Mouse (Mus musculus) forebrain, embryonic 11.5 days (tissue): ENCODE measurements around the gene Taar3. TPM values are rescaled to one million over a fixed set of nuclear protein-coding genes. Genes with fewer than 3 reads are reported as not detected.

ENCODE experiments used
- ATAC-seq: fragments of 200-750 bp; cut with Nextera tagmentation; replicated peaks from 2 replicates; pipeline ENCODE4 v1.8.0; 2017; ENCODE audit warnings: moderate TSS enrichment; ENCODE audit not compliant: low FRiP score
- DNase-seq: peaks from one replicate; pipeline ENCODE4 v3.0.0-alpha.2; 2017; ENCODE audit warnings: low spot score
- H3K27ac ChIP-seq: fragments of 300-500 bp; sonication (generic); 2 replicates; pipeline ENCODE4 v1.5.1; 2014; ENCODE audit warnings: low read depth, low read length
- H3K27me3 ChIP-seq: fragments of 300-500 bp; sonication (generic); 2 replicates; pipeline ENCODE4 v1.6.1; 2014; ENCODE audit warnings: mild to moderate bottlenecking, low read length, mixed read lengths; ENCODE audit not compliant: control insufficient read depth, insufficient read depth
- H3K36me3 ChIP-seq: fragments of 300-500 bp; sonication (generic); 2 replicates; pipeline ENCODE4 v1.6.1; 2014; ENCODE audit warnings: mild to moderate bottlenecking, low read length, moderate library complexity, mixed read lengths; ENCODE audit not compliant: control insufficient read depth, insufficient read depth
- H3K4me1 ChIP-seq: fragments of 300-500 bp; sonication (generic); replicated peaks from 2 replicates; pipeline ENCODE4 v1.6.1; 2014; ENCODE audit warnings: low read length, mixed read lengths; ENCODE audit not compliant: control insufficient read depth, insufficient read depth
- H3K4me2 ChIP-seq: fragments of 300-500 bp; sonication (generic); 2 replicates; pipeline ENCODE4 v1.6.1; 2014; ENCODE audit warnings: low read depth, mild to moderate bottlenecking, low read length, moderate library complexity, mixed read lengths; ENCODE audit not compliant: severe bottlenecking
- H3K4me3 ChIP-seq: fragments of 300-500 bp; sonication (generic); 2 replicates; pipeline ENCODE4 v1.5.1; 2014; ENCODE audit warnings: low read depth, low read length
- H3K9ac ChIP-seq: fragments of 300-500 bp; sonication (generic); 2 replicates; pipeline ENCODE4 v1.6.1; 2014; ENCODE audit warnings: low read length
- H3K9me3 ChIP-seq: fragments of 300-500 bp; sonication (generic); 2 replicates; pipeline ENCODE4 v1.6.1; 2016; ENCODE audit warnings: low read length, mixed read lengths; ENCODE audit not compliant: control insufficient read depth
- WGBS: fragments of 180-500 bp; shearing (Covaris S2); extraction: QIAGEN DNeasy Blood & Tissue Kit; methylation state at CpG from one replicate; pipeline ENCODE4 v1.1.7; 2014; 5-methylcytosine and 5-hydroxymethylcytosine counted together
- polyA plus RNA-seq: library from polyadenylated mRNA; unstranded; fragments of >200 nt; fragmentation: Nextera tagmentation; extraction: Ambion mirVana; gene quantifications from 2 replicates; pipeline ENCODE4 v1.2.1, GENCODE M21; 2014

The Taar3 gene
- polyA plus RNA-seq, 1 experiment from 2014 or later, result not detected

GRCm38 (mm10) chr10:23978901-23979705, 29.7 kb downstream of the Taar3 start:
- WGBS, result 43% methylated on average over 16 of the region's 16 CpGs
- H3K4me2 ChIP-seq, result no peak overlapping the region
- no peaks in the 10 kb centered on the region for H3K27me3 ChIP-seq
- H3K27ac ChIP-seq, result no peak overlapping the region
- H3K9ac ChIP-seq, result no peak overlapping the region
- DNase-seq, result peak; percentile 81
- no peak overlapping the region for H3K4me3 ChIP-seq
- no peaks in the 10 kb centered on the region for H3K9me3 ChIP-seq
- no peaks in the 10 kb centered on the region for H3K4me1 ChIP-seq
- ATAC-seq, result peak; percentile 76
- no peaks in the 10 kb centered on the region for H3K36me3 ChIP-seq

GRCm38 (mm10) chr10:23985546-23985945, 36.2 kb downstream of the Taar3 start, which contains the start of gene Taar6:
TSS of gene Taar6 (minus strand) at chr10:23985646.
- Histone ChIP-seq H3K4me1 (no peaks in the 10 kb centered on the region), H3K9me3 (no peaks in the 10 kb centered on the region), H3K27me3 (no peaks in the 10 kb centered on the region), H3K9ac (no peak within 1 kb of the TSS), H3K27ac (no peak within 1 kb of the TSS), H3K36me3 (no peaks in the 10 kb centered on the region), H3K4me2 (no peak within 1 kb of the TSS), H3K4me3 (no peak within 1 kb of the TSS)
- 75% methylated on average over 8 of the region's 8 CpGs for WGBS
- no peak for ATAC-seq
- no peak for DNase-seq

- H3K27ac ChIP-seq, result no peak overlapping the region
- no peak overlapping the region for H3K4me2 ChIP-seq
- 82% methylated on average over 5 of the region's 5 CpGs for WGBS
- ATAC-seq (no peak), DNase-seq (no peak)
- no peaks in the 10 kb centered on the region for H3K27me3 ChIP-seq
- no peaks in the 10 kb centered on the region for H3K9me3 ChIP-seq
- H3K4me3 ChIP-seq, result no peak overlapping the region
- H3K4me1 ChIP-seq, result no peaks in the 10 kb centered on the region
- no peaks in the 10 kb centered on the region for H3K36me3 ChIP-seq
- no peak overlapping the region for H3K9ac ChIP-seq
These were observed 37.1 kb downstream of the Taar3 start for GRCm38 (mm10) chr10:23986419-23986818.

- H3K4me1 ChIP-seq, result no peaks in the 10 kb centered on the region
- DNase-seq (no peak), ATAC-seq (no peak)
- H3K9me3 ChIP-seq, result no peaks in the 10 kb centered on the region
- 90% methylated on average over 3 of the region's 3 CpGs for WGBS
- H3K27me3 ChIP-seq, result no peaks in the 10 kb centered on the region
- H3K36me3 ChIP-seq, result no peaks in the 10 kb centered on the region
- no peak within 1 kb of the TSS for H3K4me2 ChIP-seq
- no peak within 1 kb of the TSS for H3K4me3 ChIP-seq
- no peak within 1 kb of the TSS for H3K27ac ChIP-seq
- no peak within 1 kb of the TSS for H3K9ac ChIP-seq
These were observed 44.0 kb downstream of the Taar3 start, which contains the start of gene Taar7a for GRCm38 (mm10) chr10:23993381-23993780. TSS of gene Taar7a (minus strand) at chr10:23993481.

- no peaks in the 10 kb centered on the region for H3K36me3 ChIP-seq
- no peak within 1 kb of the TSS for H3K4me2 ChIP-seq
- H3K27ac ChIP-seq, result no peak within 1 kb of the TSS
- DNase-seq (no peak), ATAC-seq (no peak)
- H3K27me3 ChIP-seq, result no peaks in the 10 kb centered on the region
- no peak within 1 kb of the TSS for H3K4me3 ChIP-seq
- 93% methylated on average over 1 of the region's 1 CpGs for WGBS
- H3K4me1 ChIP-seq, result no peaks in the 10 kb centered on the region
- no peaks in the 10 kb centered on the region for H3K9me3 ChIP-seq
- no peak within 1 kb of the TSS for H3K9ac ChIP-seq
These were observed 50.3 kb downstream of the Taar3 start, which contains the start of gene Taar7b for GRCm38 (mm10) chr10:23999639-24000038. TSS of gene Taar7b (plus strand) at chr10:23999939.

Other genes with a start within 250 kb of the Taar3 start
- 130 and 155 TPM in 2 replicates for gene Rps12, start 162.3 kb upstream of the Taar3 start, polyA plus RNA-seq
- gene Slc18b1, start 152.6 kb upstream of the Taar3 start, polyA plus RNA-seq, result 15.9 and 20.9 TPM in 2 replicates
- gene Vnn3, start 98.1 kb upstream of the Taar3 start, polyA plus RNA-seq, result not detected in 2 replicates
- 1.5 and 3.7 TPM in 2 replicates for gene Vnn1, start 54.9 kb upstream of the Taar3 start, polyA plus RNA-seq
- not detected in 2 replicates for gene Taar1, start 29.2 kb upstream of the Taar3 start, polyA plus RNA-seq
- gene Taar2, start 11.0 kb upstream of the Taar3 start, polyA plus RNA-seq, result not detected in 2 replicates
- not detected in 2 replicates for gene Taar4, start 10.9 kb downstream of the Taar3 start, polyA plus RNA-seq
- gene Taar5, start 21.1 kb downstream of the Taar3 start, polyA plus RNA-seq, result not detected in 2 replicates
- gene Taar6, start 36.1 kb downstream of the Taar3 start, polyA plus RNA-seq, result not detected in 2 replicates
- not detected in 2 replicates for gene Taar7a, start 43.9 kb downstream of the Taar3 start, polyA plus RNA-seq
- not detected in 2 replicates for gene Taar7b, start 50.4 kb downstream of the Taar3 start, polyA plus RNA-seq
- not detected in 2 replicates for gene Taar7d, start 77.7 kb downstream of the Taar3 start, polyA plus RNA-seq
- not detected in 2 replicates for gene Taar7e, start 88.1 kb downstream of the Taar3 start, polyA plus RNA-seq
- not detected in 2 replicates for gene Taar7f, start 100.0 kb downstream of the Taar3 start, polyA plus RNA-seq
- not detected in 2 replicates for gene Taar8a, start 126.9 kb downstream of the Taar3 start, polyA plus RNA-seq
- gene Taar8b, start 142.7 kb downstream of the Taar3 start, polyA plus RNA-seq, result not detected in 2 replicates
- not detected in 2 replicates for gene Taar8c, start 152.4 kb downstream of the Taar3 start, polyA plus RNA-seq
- not detected in 2 replicates for gene Taar9, start 160.0 kb downstream of the Taar3 start, polyA plus RNA-seq
- gene Stx7, start 199.7 kb downstream of the Taar3 start, polyA plus RNA-seq, result 78.5 and 87.3 TPM in 2 replicates